Mouse (Mus musculus): Measurements from ENCODE around the gene Prss54. TPM values are rescaled to one million over a fixed set of nuclear protein-coding genes. Genes with fewer than 3 reads are reported as not detected.

Prss54 gene
- total RNA-seq, 1 experiment from 2014 or later = not detected

- ATAC-seq (replicated peaks in 1 of 2; ENCODE audit: insufficient read depth in 1 of 2, low FRiP score in 2 of 2, low TSS enrichment in 1 of 2, low read depth in 1 of 2, poor library complexity in 2 of 2, severe bottlenecking in 2 of 2) = no peak
Observed at GRCm38 (mm10) chr8:95587339-95587738, 11.2 kb upstream of the Prss54 start.

DNA sequence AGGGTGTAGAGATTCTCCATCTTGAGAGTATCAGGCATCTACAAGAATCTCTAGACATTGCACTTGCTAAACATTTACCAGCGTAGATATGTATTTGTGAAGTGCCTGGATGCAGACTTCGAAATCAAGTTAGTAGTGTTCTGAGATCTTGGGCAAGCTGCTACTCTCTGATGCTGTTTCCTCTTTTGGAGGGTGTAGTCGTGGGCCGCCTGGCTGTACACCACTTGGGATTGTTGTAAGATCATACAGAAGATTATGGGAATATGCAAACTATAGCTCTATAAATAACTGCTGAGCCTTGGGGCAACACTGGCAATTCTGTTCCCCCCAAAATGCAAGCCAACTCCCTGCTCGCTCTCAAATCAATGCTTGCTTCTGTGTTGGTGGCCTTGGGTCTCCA, 3.0 kb downstream of the Prss54 start:
- ATAC-seq (replicated peaks in 1 of 2; ENCODE audit: insufficient read depth in 1 of 2, low FRiP score in 2 of 2, low TSS enrichment in 1 of 2, low read depth in 1 of 2, poor library complexity in 2 of 2, severe bottlenecking in 2 of 2) = no peak

DNA sequence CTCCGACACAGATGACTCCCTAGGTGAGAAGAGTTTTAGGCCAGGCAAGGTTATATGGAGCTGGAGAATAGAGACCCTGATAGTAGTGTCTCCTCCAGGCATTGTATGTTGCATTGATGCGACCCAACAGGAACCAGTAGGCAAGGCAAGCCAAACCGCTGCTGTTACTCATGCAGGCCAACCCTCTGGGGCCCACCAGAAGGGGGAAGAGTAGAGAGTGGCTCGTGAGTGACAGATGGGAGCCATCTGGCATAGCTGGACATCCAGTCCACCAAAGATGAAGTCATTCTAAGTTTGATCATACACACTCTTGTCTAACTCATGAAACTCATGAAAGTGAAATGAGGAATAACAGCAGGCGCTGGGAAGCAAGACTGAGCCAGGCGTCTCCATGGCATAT, 9.3 kb downstream of the Prss54 start:
- no peak for ATAC-seq (replicated peaks in 1 of 2; ENCODE audit: insufficient read depth in 1 of 2, low FRiP score in 2 of 2, low TSS enrichment in 1 of 2, low read depth in 1 of 2, poor library complexity in 2 of 2, severe bottlenecking in 2 of 2)

- no peak for ATAC-seq (replicated peaks in 1 of 2; ENCODE audit: insufficient read depth in 1 of 2, low FRiP score in 2 of 2, low TSS enrichment in 1 of 2, low read depth in 1 of 2, poor library complexity in 2 of 2, severe bottlenecking in 2 of 2)
Observed at GRCm38 (mm10) chr8:95566217-95566616, 9.9 kb downstream of the Prss54 start.

DNA sequence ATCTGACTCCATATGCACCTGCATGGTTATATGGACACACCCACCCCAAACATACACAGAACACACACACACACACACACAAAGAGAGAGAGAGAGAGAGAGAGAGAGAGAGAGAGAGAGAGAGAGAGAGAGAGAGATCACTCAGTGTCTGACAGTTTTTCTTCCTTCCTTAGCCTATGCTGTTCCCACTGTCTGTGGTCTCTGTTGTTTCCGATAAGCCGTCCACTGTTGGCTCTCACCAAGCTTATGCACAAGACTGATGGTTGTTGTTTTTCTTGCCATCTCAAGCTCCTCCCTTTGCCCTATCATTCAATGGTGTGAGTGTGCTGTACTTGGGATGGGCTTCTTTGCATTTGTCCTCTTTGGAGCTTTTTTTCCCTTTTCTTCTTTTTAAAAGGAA, 20.2 kb downstream of the Prss54 start:
- no peak for ATAC-seq (replicated peaks in 1 of 2; ENCODE audit: insufficient read depth in 1 of 2, low FRiP score in 2 of 2, low TSS enrichment in 1 of 2, low read depth in 1 of 2, poor library complexity in 2 of 2, severe bottlenecking in 2 of 2)

DNA sequence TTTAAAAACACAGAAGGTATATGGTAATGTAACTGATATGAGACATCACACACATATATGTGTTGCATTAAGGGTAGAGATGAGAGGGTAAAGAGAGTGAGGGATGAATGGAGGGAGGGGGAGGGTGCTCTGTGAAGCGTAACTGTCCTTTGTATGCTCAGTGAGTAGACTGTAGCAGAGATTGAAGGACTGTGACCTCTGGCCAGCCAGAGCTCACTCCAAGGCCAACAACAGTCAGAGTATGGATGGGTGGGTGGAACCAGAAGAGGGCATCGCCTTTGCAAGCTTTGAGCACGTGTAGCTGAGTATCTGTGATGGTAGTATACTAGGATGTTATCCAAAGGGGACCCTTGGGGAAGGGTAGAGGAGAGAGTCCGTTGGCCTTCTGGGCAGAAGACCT, 24.6 kb downstream of the Prss54 start:
- ATAC-seq (replicated peaks in 1 of 2; ENCODE audit: insufficient read depth in 1 of 2, low FRiP score in 2 of 2, low TSS enrichment in 1 of 2, low read depth in 1 of 2, poor library complexity in 2 of 2, severe bottlenecking in 2 of 2) = no peak

DNA sequence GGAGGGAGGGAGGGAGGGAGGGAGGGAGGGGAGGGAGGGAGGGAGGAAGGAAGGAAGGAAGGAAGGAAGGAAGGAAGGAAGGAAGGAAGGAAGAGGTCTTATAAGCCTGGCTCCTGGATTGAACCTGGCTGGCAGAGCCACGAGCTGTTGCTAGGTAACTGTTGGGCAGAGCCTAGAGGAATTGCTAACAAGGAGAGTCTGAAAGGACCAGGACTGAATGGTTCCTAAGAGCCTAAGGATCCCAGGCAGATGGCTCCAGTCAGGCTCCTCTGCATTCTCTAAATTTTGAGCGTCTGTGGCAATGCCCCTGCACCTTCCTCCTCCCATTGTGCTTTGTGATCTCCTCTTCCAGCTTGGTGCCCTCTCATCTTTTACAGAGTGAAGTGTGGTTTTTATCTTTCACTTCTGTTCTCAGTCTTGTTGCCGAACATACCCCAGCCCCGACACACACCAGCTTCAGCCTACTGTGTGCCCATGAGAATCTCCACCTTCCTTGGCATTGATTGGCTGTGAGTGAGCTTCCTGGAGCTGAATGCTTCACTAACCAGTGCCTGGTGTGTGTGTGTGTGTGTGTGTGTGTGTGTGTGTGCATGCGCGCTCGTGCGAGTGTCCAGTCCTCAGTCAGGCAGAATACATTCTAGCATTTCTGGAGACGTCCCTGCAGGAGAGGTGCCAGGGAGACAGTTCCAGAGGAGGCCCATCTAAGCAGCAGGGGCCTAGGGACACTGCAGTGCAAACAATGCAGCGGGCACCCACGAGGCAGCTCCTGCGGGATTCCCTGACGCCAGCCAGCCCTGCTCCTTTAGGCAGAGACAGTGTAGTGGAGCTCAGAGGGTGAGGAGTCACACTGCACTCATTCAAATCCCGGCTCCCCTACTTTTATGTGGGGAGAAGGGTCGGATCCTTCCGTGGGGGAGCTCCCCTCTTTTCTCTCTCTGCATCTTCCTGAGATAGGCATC, 26.0 kb downstream of the Prss54 start:
- no peak for ATAC-seq (replicated peaks in 1 of 2; ENCODE audit: insufficient read depth in 1 of 2, low FRiP score in 2 of 2, low TSS enrichment in 1 of 2, low read depth in 1 of 2, poor library complexity in 2 of 2, severe bottlenecking in 2 of 2)

DNA sequence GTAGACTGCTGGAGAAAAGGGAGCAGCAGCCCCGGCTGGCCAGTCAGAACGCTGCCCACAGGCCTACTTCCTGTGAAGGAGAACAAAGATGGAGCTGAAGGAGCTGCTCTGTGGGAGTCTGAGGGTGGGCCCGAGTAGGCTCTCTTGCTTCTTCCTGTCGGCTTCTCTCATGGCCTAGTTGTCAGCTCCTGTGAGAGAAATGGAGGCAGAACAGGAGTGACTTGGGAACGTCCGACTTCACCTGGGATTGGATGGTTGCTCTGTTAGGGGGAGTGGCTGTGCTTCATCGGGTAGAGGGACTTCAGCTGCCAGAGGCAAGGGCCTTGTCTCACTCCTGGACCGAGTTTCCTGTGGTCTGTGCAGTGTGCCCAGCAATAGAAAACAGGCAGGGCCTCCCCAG, 28.2 kb downstream of the Prss54 start:
- no peak for ATAC-seq (replicated peaks in 1 of 2; ENCODE audit: insufficient read depth in 1 of 2, low FRiP score in 2 of 2, low TSS enrichment in 1 of 2, low read depth in 1 of 2, poor library complexity in 2 of 2, severe bottlenecking in 2 of 2)

DNA sequence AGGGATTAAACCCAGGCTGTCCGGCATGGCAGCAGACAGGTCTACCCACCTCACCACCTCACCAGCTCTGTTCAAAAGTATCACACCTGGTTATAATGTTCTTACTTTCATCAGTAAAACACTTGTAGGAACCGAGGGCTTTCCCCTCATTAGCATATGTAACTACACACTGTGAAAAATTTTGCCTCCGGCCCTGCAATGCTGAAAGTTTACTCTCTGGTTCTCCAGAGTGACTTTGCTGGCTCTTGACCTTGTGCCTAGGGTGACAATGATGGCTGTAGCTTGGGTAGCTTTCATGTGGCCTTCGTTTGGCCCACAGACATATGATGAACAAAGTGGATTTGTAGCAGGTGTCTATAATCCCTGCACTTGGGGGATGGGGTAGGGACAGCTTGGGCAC, 29.2 kb downstream of the Prss54 start:
- ATAC-seq (replicated peaks in 1 of 2; ENCODE audit: insufficient read depth in 1 of 2, low FRiP score in 2 of 2, low TSS enrichment in 1 of 2, low read depth in 1 of 2, poor library complexity in 2 of 2, severe bottlenecking in 2 of 2) = no peak

DNA sequence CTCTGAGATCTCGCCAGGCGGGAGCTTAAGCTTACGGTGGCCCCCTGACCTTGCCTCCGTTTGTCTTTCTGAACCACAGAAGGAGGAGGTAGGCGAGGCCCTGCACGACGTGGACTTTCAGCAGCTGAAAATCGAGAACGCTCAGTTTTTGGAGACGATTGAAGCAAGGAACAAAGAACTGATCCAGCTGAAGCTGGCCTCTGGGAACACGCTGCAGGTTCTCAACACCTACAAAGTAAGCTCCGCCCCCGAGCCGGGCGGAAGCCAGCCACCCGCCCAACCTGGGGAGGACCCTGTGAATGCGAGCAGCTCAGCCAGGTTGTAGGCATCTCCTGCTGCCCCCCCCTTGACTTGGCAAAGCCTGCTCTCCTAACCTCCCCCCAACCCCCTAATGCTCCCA, 30.3 kb downstream of the Prss54 start:
- no peak for ATAC-seq (replicated peaks in 1 of 2; ENCODE audit: insufficient read depth in 1 of 2, low FRiP score in 2 of 2, low TSS enrichment in 1 of 2, low read depth in 1 of 2, poor library complexity in 2 of 2, severe bottlenecking in 2 of 2)

- no peak for ATAC-seq (replicated peaks in 1 of 2; ENCODE audit: insufficient read depth in 1 of 2, low FRiP score in 2 of 2, low TSS enrichment in 1 of 2, low read depth in 1 of 2, poor library complexity in 2 of 2, severe bottlenecking in 2 of 2)
Observed at GRCm38 (mm10) chr8:95543065-95543464, 33.1 kb downstream of the Prss54 start.

- no peak for ATAC-seq (replicated peaks in 1 of 2; ENCODE audit: insufficient read depth in 1 of 2, low FRiP score in 2 of 2, low TSS enrichment in 1 of 2, low read depth in 1 of 2, poor library complexity in 2 of 2, severe bottlenecking in 2 of 2)
Observed at GRCm38 (mm10) chr8:95542191-95542590, 33.9 kb downstream of the Prss54 start.

- ATAC-seq (replicated peaks in 1 of 2; ENCODE audit: insufficient read depth in 1 of 2, low FRiP score in 2 of 2, low TSS enrichment in 1 of 2, low read depth in 1 of 2, poor library complexity in 2 of 2, severe bottlenecking in 2 of 2) = no peak
Observed at GRCm38 (mm10) chr8:95539487-95539886, 36.7 kb downstream of the Prss54 start.

GRCm38 (mm10) chr8:95533584-95534387, 42.4 kb downstream of the Prss54 start, which contains the start of gene Ccdc113:
TSS of gene Ccdc113 (plus strand) at chr8:95534085.
- ATAC-seq (replicated peaks in 1 of 2; ENCODE audit: insufficient read depth in 1 of 2, low FRiP score in 2 of 2, low TSS enrichment in 1 of 2, low read depth in 1 of 2, poor library complexity in 2 of 2, severe bottlenecking in 2 of 2) = peak; percentile 86 to 87

- ATAC-seq (replicated peaks in 1 of 2; ENCODE audit: insufficient read depth in 1 of 2, low FRiP score in 2 of 2, low TSS enrichment in 1 of 2, low read depth in 1 of 2, poor library complexity in 2 of 2, severe bottlenecking in 2 of 2) = no peak
Observed at GRCm38 (mm10) chr8:95532206-95532605, 43.9 kb downstream of the Prss54 start.

DNA sequence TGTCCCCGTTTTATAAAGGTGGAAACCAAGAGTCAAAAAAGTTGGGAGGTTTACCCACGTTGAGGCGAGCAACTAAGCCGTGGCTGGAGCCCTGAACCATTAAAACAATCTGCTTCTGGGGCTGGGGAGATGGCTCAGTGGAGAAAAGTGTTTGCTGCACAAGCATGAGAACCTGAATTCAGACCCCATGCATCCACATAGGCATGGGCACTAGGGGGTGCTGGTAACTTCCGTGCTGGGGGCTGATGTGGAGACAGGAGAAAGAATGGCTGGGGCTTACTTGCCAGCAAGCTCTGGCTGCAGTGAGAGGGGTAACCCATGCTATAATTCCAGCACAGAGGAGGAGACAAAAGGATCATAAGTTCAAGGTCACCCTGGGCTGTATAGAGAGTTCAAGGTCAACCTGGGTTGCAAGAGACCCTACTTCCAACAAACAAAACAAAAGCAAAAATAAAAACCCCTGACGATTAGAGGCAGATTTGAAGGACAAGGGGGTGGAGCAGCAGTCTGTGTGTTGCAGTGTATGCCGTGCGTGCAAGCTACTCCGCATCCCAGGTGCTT, 47.3 kb downstream of the Prss54 start:
- ATAC-seq (replicated peaks in 1 of 2; ENCODE audit: insufficient read depth in 1 of 2, low FRiP score in 2 of 2, low TSS enrichment in 1 of 2, low read depth in 1 of 2, poor library complexity in 2 of 2, severe bottlenecking in 2 of 2) = no peak

GRCm38 (mm10) chr8:95528194-95528593, 47.9 kb downstream of the Prss54 start:
- no peak for ATAC-seq (replicated peaks in 1 of 2; ENCODE audit: insufficient read depth in 1 of 2, low FRiP score in 2 of 2, low TSS enrichment in 1 of 2, low read depth in 1 of 2, poor library complexity in 2 of 2, severe bottlenecking in 2 of 2)

GRCm38 (mm10) chr8:95523991-95524390, 52.1 kb downstream of the Prss54 start:
- ATAC-seq (replicated peaks in 1 of 2; ENCODE audit: insufficient read depth in 1 of 2, low FRiP score in 2 of 2, low TSS enrichment in 1 of 2, low read depth in 1 of 2, poor library complexity in 2 of 2, severe bottlenecking in 2 of 2) = no peak

All from hematopoietic stem cell, adult 5-6 weeks (primary cell).